Mouse (Mus musculus): ENCODE data around the gene St6galnac1. TPM values are rescaled to one million over a fixed set of nuclear protein-coding genes. Genes with fewer than 3 reads are reported as not detected.

St6galnac1 gene
- total and polyA plus RNA-seq, 3 experiments, result 0.27 TPM; not detected in 2

- H3K4me1 ChIP-seq (ENCODE audit: insufficient read depth, low read depth, low read length), result peaks cover 9% of the 10 kb centered on the region
- TF ChIP-seq GATA2 (IDR thresholded peaks at IDR 0.05; ENCODE audit: borderline replicate concordance, low read depth, low read length) (no peak), GATA1 (IDR thresholded peaks at IDR 0.05; ENCODE audit: borderline replicate concordance, low read length) (no peak), CTCF (IDR thresholded peaks at IDR 0.05; ENCODE audit: low read depth, low read length) (no peak), TAL1 (conservative IDR thresholded peaks at IDR 0.05; ENCODE audit: low read depth, low read length) (no peak), POLR2AphosphoS5 (IDR thresholded peaks at IDR 0.05; ENCODE audit: insufficient replicate concordance, low read depth, low read length) (no peak)
- DNase-seq (ENCODE audit: low spot score) (no peak), ATAC-seq (ENCODE audit: extremely low read depth, insufficient number of reproducible peaks, low FRiP score, poor library complexity, severe bottlenecking) (no peak)
- H3K9me3 ChIP-seq (replicated peaks), result no peaks in the 10 kb centered on the region
- no peaks in the 10 kb centered on the region for H3K36me3 ChIP-seq (replicated peaks)
- H3K27me3 ChIP-seq (ENCODE audit: insufficient read depth, low read length), result peaks cover 68% of the 10 kb centered on the region
- no peak overlapping the region for H3K4me3 ChIP-seq (ENCODE audit: low read depth, low read length)
Observed at GRCm38 (mm10) chr11:116819932-116820593, 44.8 kb upstream of the St6galnac1 start.

DNA sequence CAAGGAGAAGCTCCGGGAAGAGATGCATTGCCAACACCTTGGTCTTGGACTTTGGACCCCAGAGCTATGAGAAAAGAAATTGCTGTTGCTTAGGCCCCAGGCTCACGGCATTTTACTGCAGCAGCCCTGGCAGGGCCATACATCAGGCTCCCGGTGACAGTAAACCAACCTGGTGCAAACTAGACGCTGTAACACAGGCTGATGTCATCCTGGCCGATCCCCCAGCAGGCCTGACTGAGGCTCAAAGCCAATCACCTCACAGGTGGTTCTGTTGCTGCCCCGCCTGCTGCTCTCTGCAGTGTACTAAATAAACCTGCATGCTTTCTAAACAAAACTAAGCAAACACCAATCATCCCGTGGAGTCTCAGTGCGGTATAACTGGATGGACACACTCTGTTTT, 43.4 kb upstream of the St6galnac1 start:
- ATAC-seq (ENCODE audit: extremely low read depth, insufficient number of reproducible peaks, low FRiP score, poor library complexity, severe bottlenecking) (no peak), DNase-seq (ENCODE audit: low spot score) (no peak)
- TF ChIP-seq POLR2AphosphoS5 (IDR thresholded peaks at IDR 0.05; ENCODE audit: insufficient replicate concordance, low read depth, low read length), result no peak
- TF ChIP-seq GATA2 (IDR thresholded peaks at IDR 0.05; ENCODE audit: borderline replicate concordance, low read depth, low read length), result no peak
- no peak for TF ChIP-seq TAL1 (conservative IDR thresholded peaks at IDR 0.05; ENCODE audit: low read depth, low read length)
- TF ChIP-seq CTCF (IDR thresholded peaks at IDR 0.05; ENCODE audit: low read depth, low read length), result no peak
- no peak for TF ChIP-seq GATA1 (IDR thresholded peaks at IDR 0.05; ENCODE audit: borderline replicate concordance, low read length)
- Histone ChIP-seq H3K9me3 (replicated peaks) (no peaks in the 10 kb centered on the region), H3K4me1 (ENCODE audit: insufficient read depth, low read depth, low read length) (peaks cover 15% of the 10 kb centered on the region), H3K27me3 (ENCODE audit: insufficient read depth, low read length) (peaks cover 82% of the 10 kb centered on the region), H3K36me3 (replicated peaks) (no peaks in the 10 kb centered on the region), H3K4me3 (ENCODE audit: low read depth, low read length) (no peak overlapping the region)

GRCm38 (mm10) chr11:116817567-116817966, 42.3 kb upstream of the St6galnac1 start:
- Histone ChIP-seq H3K4me3 (ENCODE audit: low read depth, low read length) (no peak overlapping the region), H3K27me3 (ENCODE audit: insufficient read depth, low read length) (peaks cover 87% of the 10 kb centered on the region), H3K36me3 (replicated peaks) (no peaks in the 10 kb centered on the region), H3K4me1 (ENCODE audit: insufficient read depth, low read depth, low read length) (peaks cover 19% of the 10 kb centered on the region), H3K9me3 (replicated peaks) (no peaks in the 10 kb centered on the region)
- no peak for ATAC-seq (ENCODE audit: extremely low read depth, insufficient number of reproducible peaks, low FRiP score, poor library complexity, severe bottlenecking)
- no peak for DNase-seq (ENCODE audit: low spot score)
- TF ChIP-seq GATA1 (IDR thresholded peaks at IDR 0.05; ENCODE audit: borderline replicate concordance, low read length), result no peak
- TF ChIP-seq POLR2AphosphoS5 (IDR thresholded peaks at IDR 0.05; ENCODE audit: insufficient replicate concordance, low read depth, low read length), result no peak
- no peak for TF ChIP-seq CTCF (IDR thresholded peaks at IDR 0.05; ENCODE audit: low read depth, low read length)
- no peak for TF ChIP-seq TAL1 (conservative IDR thresholded peaks at IDR 0.05; ENCODE audit: low read depth, low read length)
- no peak for TF ChIP-seq GATA2 (IDR thresholded peaks at IDR 0.05; ENCODE audit: borderline replicate concordance, low read depth, low read length)

- H3K27me3 ChIP-seq (ENCODE audit: insufficient read depth, low read length), result peaks cover 83% of the 10 kb centered on the region
- H3K4me1 ChIP-seq (ENCODE audit: insufficient read depth, low read depth, low read length), result peaks cover 22% of the 10 kb centered on the region
- H3K4me3 ChIP-seq (ENCODE audit: low read depth, low read length), result no peak overlapping the region
- ATAC-seq (ENCODE audit: extremely low read depth, insufficient number of reproducible peaks, low FRiP score, poor library complexity, severe bottlenecking) (no peak), DNase-seq (ENCODE audit: low spot score) (no peak)
- TF ChIP-seq TAL1 (conservative IDR thresholded peaks at IDR 0.05; ENCODE audit: low read depth, low read length) (no peak), CTCF (IDR thresholded peaks at IDR 0.05; ENCODE audit: low read depth, low read length) (no peak), GATA2 (IDR thresholded peaks at IDR 0.05; ENCODE audit: borderline replicate concordance, low read depth, low read length) (no peak), GATA1 (IDR thresholded peaks at IDR 0.05; ENCODE audit: borderline replicate concordance, low read length) (no peak), POLR2AphosphoS5 (IDR thresholded peaks at IDR 0.05; ENCODE audit: insufficient replicate concordance, low read depth, low read length) (no peak)
- H3K9me3 ChIP-seq (replicated peaks), result no peaks in the 10 kb centered on the region
- no peaks in the 10 kb centered on the region for H3K36me3 ChIP-seq (replicated peaks)
Observed at GRCm38 (mm10) chr11:116816769-116817168, 41.5 kb upstream of the St6galnac1 start.

GRCm38 (mm10) chr11:116814884-116815415, 39.6 kb upstream of the St6galnac1 start:
- peaks cover 81% of the 10 kb centered on the region for H3K27me3 ChIP-seq (ENCODE audit: insufficient read depth, low read length)
- H3K4me3 ChIP-seq (ENCODE audit: low read depth, low read length), result no peak overlapping the region
- peaks cover 16% of the 10 kb centered on the region for H3K4me1 ChIP-seq (ENCODE audit: insufficient read depth, low read depth, low read length)
- DNase-seq (ENCODE audit: low spot score) (no peak), ATAC-seq (ENCODE audit: extremely low read depth, insufficient number of reproducible peaks, low FRiP score, poor library complexity, severe bottlenecking) (no peak)
- TF ChIP-seq POLR2AphosphoS5 (IDR thresholded peaks at IDR 0.05; ENCODE audit: insufficient replicate concordance, low read depth, low read length) (no peak), CTCF (IDR thresholded peaks at IDR 0.05; ENCODE audit: low read depth, low read length) (no peak), TAL1 (conservative IDR thresholded peaks at IDR 0.05; ENCODE audit: low read depth, low read length) (no peak), GATA2 (IDR thresholded peaks at IDR 0.05; ENCODE audit: borderline replicate concordance, low read depth, low read length) (no peak), GATA1 (IDR thresholded peaks at IDR 0.05; ENCODE audit: borderline replicate concordance, low read length) (no peak)
- no peaks in the 10 kb centered on the region for H3K36me3 ChIP-seq (replicated peaks)
- no peaks in the 10 kb centered on the region for H3K9me3 ChIP-seq (replicated peaks)

- Histone ChIP-seq H3K4me3 (ENCODE audit: low read depth, low read length) (no peak overlapping the region), H3K36me3 (replicated peaks) (no peaks in the 10 kb centered on the region), H3K4me1 (ENCODE audit: insufficient read depth, low read depth, low read length) (peaks cover 20% of the 10 kb centered on the region), H3K27me3 (ENCODE audit: insufficient read depth, low read length) (peaks cover 81% of the 10 kb centered on the region), H3K9me3 (replicated peaks) (no peaks in the 10 kb centered on the region)
- DNase-seq (ENCODE audit: low spot score), result no peak
- TF ChIP-seq POLR2AphosphoS5 (IDR thresholded peaks at IDR 0.05; ENCODE audit: insufficient replicate concordance, low read depth, low read length) (no peak), TAL1 (conservative IDR thresholded peaks at IDR 0.05; ENCODE audit: low read depth, low read length) (no peak), GATA1 (IDR thresholded peaks at IDR 0.05; ENCODE audit: borderline replicate concordance, low read length) (no peak), GATA2 (IDR thresholded peaks at IDR 0.05; ENCODE audit: borderline replicate concordance, low read depth, low read length) (no peak), CTCF (IDR thresholded peaks at IDR 0.05; ENCODE audit: low read depth, low read length) (no peak)
- ATAC-seq (ENCODE audit: extremely low read depth, insufficient number of reproducible peaks, low FRiP score, poor library complexity, severe bottlenecking), result no peak
Observed at GRCm38 (mm10) chr11:116814076-116814883, 39.0 kb upstream of the St6galnac1 start.
